Mouse (Mus musculus): ENCODE data around the gene Arg1. TPM values are rescaled to one million over a fixed set of nuclear protein-coding genes. Genes with fewer than 3 reads are reported as not detected.

Arg1 gene
- polyA plus RNA-seq, 1 experiment from 2014 or later, result 93.0 TPM

DNA sequence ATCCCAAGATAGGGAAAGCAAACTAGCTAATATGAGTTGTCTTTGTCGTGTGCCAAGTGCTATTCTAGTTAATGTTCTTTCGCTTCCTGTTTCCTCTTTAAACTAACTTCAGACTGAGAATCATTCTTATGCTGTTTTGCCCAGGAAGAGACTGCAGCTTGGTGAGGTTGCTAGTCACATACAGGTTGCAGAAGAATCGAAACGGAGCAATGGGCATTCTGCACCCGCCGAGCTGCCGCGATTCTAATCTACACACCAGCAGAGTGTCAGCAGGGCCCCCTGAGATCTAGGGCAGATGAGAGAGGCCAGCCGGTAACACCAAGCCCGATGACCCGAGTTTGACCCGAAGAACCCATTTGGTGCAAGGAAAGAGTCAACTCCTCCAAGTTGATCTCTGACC is 788 bp upstream of the Arg1 start:
- peak overlapping the region; percentile 37; the same call in 1 of the 2 replicates for H3K4me2 ChIP-seq (replicated peaks; ENCODE audit: low read depth)
- ATAC-seq (ENCODE audit: low FRiP score, low TSS enrichment) (no peak), DNase-seq (ENCODE audit: low spot score) (no peak)
- no peaks in the 10 kb centered on the region for H3K36me3 ChIP-seq (ENCODE audit: control insufficient read depth, insufficient read depth, low read length)
- TF ChIP-seq CTCF (IDR thresholded peaks at IDR 0.05; ENCODE audit: low read depth) (no peak), EP300 (optimal IDR thresholded peaks at IDR 0.05) (no peak)
- H3K27me3 ChIP-seq (ENCODE audit: control insufficient read depth, insufficient read depth, low read length), result no peaks in the 10 kb centered on the region
- H3K4me1 ChIP-seq (replicated peaks; ENCODE audit: control insufficient read depth, insufficient read depth), result peaks cover 2% of the 10 kb centered on the region; the same call in 1 of the 2 replicates
- H3K4me3 ChIP-seq (ENCODE audit: low read depth, low read length), result 0 out of 2 replicates have a peak overlapping the region, but pooled peaks have one; percentile 8
- 9% methylated on average over 12 of the region's 12 CpGs for WGBS
- no peaks in the 10 kb centered on the region for H3K9me3 ChIP-seq (ENCODE audit: control insufficient read depth, low read length)
- no peak overlapping the region for H3K27ac ChIP-seq (replicated peaks)
- H3K9ac ChIP-seq (ENCODE audit: low read length), result 0 out of 2 replicates have a peak overlapping the region, but pooled peaks have one; percentile 13

DNA sequence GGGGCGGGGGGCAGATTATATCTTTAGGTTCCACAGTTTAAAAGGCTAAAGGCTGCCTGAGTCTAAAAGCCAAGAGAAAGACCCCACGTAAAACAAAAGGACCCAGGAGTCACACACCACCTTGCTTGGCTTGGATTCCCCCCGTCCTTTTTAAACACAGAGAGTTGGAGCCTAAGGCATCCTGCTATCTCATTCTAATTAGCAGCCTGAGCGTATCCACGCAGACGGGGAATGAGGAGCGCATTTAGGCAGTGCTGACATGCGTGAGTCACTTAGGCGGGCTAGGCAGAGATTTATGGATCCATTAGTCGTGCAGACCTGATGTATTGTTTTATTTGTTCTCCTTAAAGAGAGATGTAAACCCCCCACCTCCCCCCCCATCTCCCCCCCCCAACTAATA is 904 bp downstream of the Arg1 start:
- Histone ChIP-seq H3K27me3 (ENCODE audit: control insufficient read depth, insufficient read depth, low read length) (no peaks in the 10 kb centered on the region), H3K9ac (ENCODE audit: low read length) (no peak overlapping the region), H3K4me3 (ENCODE audit: low read depth, low read length) (no peak overlapping the region), H3K36me3 (ENCODE audit: control insufficient read depth, insufficient read depth, low read length) (no peaks in the 10 kb centered on the region), H3K4me1 (replicated peaks; ENCODE audit: control insufficient read depth, insufficient read depth) (peaks cover 2% of the 10 kb centered on the region; the same call in 1 of the 2 replicates), H3K27ac (replicated peaks) (no peak overlapping the region), H3K4me2 (replicated peaks; ENCODE audit: low read depth) (no peak overlapping the region), H3K9me3 (ENCODE audit: control insufficient read depth, low read length) (no peaks in the 10 kb centered on the region)
- ATAC-seq (ENCODE audit: low FRiP score, low TSS enrichment), result no peak
- TF ChIP-seq EP300 (optimal IDR thresholded peaks at IDR 0.05) (no peak), CTCF (IDR thresholded peaks at IDR 0.05; ENCODE audit: low read depth) (no peak)
- 28% methylated on average over 10 of the region's 10 CpGs for WGBS
- DNase-seq (ENCODE audit: low spot score), result no peak

DNA sequence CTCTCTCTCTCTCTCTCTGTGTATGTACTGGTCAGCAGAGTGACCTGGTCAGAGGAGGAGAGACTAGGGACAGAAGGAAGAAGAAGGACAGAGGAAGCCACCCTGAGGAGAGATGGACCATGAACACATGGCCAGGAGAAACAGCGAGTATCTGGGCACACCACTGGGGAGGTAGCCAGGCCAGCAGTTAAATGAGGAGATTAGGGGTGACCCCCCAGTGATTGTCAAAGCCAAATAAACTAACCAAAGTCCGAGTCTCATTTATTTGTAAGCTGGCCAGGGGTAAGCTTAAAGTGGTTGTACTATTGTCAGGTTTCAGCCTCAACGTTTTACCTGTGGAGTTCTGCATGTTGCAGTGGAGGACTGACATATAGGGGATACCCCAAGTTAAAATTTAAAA is 3.0 kb downstream of the Arg1 start:
- Histone ChIP-seq H3K4me2 (replicated peaks; ENCODE audit: low read depth) (no peak overlapping the region), H3K4me3 (ENCODE audit: low read depth, low read length) (no peak overlapping the region), H3K36me3 (ENCODE audit: control insufficient read depth, insufficient read depth, low read length) (no peaks in the 10 kb centered on the region), H3K27ac (replicated peaks) (no peak overlapping the region), H3K27me3 (ENCODE audit: control insufficient read depth, insufficient read depth, low read length) (no peaks in the 10 kb centered on the region), H3K4me1 (replicated peaks; ENCODE audit: control insufficient read depth, insufficient read depth) (peaks cover 2% of the 10 kb centered on the region; the same call in 1 of the 2 replicates), H3K9ac (ENCODE audit: low read length) (no peak overlapping the region), H3K9me3 (ENCODE audit: control insufficient read depth, low read length) (no peaks in the 10 kb centered on the region)
- 66% methylated on average over 3 of the region's 3 CpGs for WGBS
- ATAC-seq (ENCODE audit: low FRiP score, low TSS enrichment), result no peak
- no peak for TF ChIP-seq CTCF (IDR thresholded peaks at IDR 0.05; ENCODE audit: low read depth)
- no peak for TF ChIP-seq EP300 (optimal IDR thresholded peaks at IDR 0.05)
- no peak for DNase-seq (ENCODE audit: low spot score)

DNA sequence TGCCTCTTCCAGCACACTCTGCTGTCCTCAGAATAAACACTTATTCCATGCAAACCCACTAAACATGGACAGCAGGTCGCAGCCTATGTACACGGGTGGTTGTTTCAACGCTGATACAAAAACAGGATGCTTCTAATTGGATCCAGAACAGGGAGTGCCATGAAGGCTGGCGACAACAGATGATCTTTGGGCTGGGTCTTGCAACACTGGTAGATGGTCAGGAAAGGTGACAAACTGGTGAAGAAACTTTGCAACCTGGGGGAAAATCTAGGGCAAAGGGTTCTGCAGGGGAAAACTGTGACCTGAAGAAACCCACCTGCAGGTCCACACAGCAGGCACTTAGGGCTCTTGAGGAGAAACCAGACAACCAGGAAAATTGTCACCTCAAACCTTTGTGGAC is 4.3 kb downstream of the Arg1 start:
- 83% methylated on average over 4 of the region's 4 CpGs for WGBS
- TF ChIP-seq CTCF (IDR thresholded peaks at IDR 0.05; ENCODE audit: low read depth) (no peak), EP300 (optimal IDR thresholded peaks at IDR 0.05) (no peak)

DNA sequence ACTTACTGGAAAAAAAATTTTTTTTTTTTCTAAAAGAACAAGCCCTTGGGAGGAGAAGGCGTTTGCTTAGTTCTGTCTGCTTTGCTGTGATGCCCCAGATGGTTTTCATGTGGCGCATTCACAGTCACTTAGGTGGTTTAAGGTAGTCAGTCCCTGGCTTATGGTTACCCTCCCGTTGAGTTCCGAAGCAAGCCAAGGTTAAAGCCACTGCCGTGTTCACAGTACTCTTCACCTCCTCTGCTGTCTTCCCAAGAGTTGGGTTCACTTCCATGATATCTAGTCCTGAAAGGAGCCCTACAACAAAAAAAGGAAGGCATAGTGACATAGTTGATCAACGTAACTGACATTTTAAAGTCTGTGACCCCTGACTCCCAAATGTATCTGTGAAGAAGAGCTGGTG is 11.8 kb downstream of the Arg1 start:
- Histone ChIP-seq H3K4me3 (ENCODE audit: low read depth, low read length) (no peak overlapping the region), H3K27me3 (ENCODE audit: control insufficient read depth, insufficient read depth, low read length) (no peaks in the 10 kb centered on the region), H3K36me3 (ENCODE audit: control insufficient read depth, insufficient read depth, low read length) (peaks cover 26% of the 10 kb centered on the region), H3K9ac (ENCODE audit: low read length) (no peak overlapping the region), H3K4me1 (replicated peaks; ENCODE audit: control insufficient read depth, insufficient read depth) (no peaks in the 10 kb centered on the region), H3K9me3 (ENCODE audit: control insufficient read depth, low read length) (no peaks in the 10 kb centered on the region), H3K27ac (replicated peaks) (no peak overlapping the region), H3K4me2 (replicated peaks; ENCODE audit: low read depth) (no peak overlapping the region)
- 86% methylated on average over 6 of the region's 6 CpGs for WGBS
- no peak for DNase-seq (ENCODE audit: low spot score)
- no peak for ATAC-seq (ENCODE audit: low FRiP score, low TSS enrichment)
- no peak for TF ChIP-seq EP300 (optimal IDR thresholded peaks at IDR 0.05)
- TF ChIP-seq CTCF (IDR thresholded peaks at IDR 0.05; ENCODE audit: low read depth), result no peak

More for the DNA sequence above, 4.3 kb downstream of the Arg1 start:
- Histone ChIP-seq H3K9ac (ENCODE audit: low read length) (no peak overlapping the region), H3K4me2 (replicated peaks; ENCODE audit: low read depth) (no peak overlapping the region), H3K36me3 (ENCODE audit: control insufficient read depth, insufficient read depth, low read length) (0 out of 2 replicates have a peak, but pooled peaks cover 3% of the 10 kb centered on the region), H3K27ac (replicated peaks) (no peak overlapping the region), H3K9me3 (ENCODE audit: control insufficient read depth, low read length) (no peaks in the 10 kb centered on the region), H3K4me3 (ENCODE audit: low read depth, low read length) (no peak overlapping the region), H3K4me1 (replicated peaks; ENCODE audit: control insufficient read depth, insufficient read depth) (peaks cover 2% of the 10 kb centered on the region; the same call in 1 of the 2 replicates), H3K27me3 (ENCODE audit: control insufficient read depth, insufficient read depth, low read length) (no peaks in the 10 kb centered on the region)
- no peak for ATAC-seq (ENCODE audit: low FRiP score, low TSS enrichment)
- no peak for DNase-seq (ENCODE audit: low spot score)

DNA sequence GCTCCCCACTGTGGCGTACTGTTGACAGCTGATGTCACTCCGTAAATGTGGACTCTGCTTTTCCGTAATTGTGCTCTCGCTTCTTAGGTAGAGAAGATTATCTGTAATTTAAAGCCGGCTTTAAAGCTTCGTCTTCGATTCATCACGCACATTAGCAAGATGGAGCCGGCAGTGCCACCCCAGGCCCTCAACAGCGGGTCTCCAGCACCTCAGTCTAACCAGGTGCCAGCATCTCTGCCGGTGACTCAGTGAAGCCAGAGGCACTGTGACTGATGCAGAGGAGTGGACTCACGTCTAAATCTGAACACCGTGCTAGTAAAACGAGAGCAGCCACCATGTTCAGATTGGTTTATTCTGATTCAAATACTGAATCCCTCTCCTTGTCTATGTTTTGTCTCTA is 14.7 kb downstream of the Arg1 start:
- Histone ChIP-seq H3K9me3 (ENCODE audit: control insufficient read depth, low read length) (no peaks in the 10 kb centered on the region), H3K27ac (replicated peaks) (no peak overlapping the region), H3K4me2 (replicated peaks; ENCODE audit: low read depth) (no peak overlapping the region), H3K4me3 (ENCODE audit: low read depth, low read length) (no peak overlapping the region), H3K9ac (ENCODE audit: low read length) (no peak overlapping the region), H3K36me3 (ENCODE audit: control insufficient read depth, insufficient read depth, low read length) (peaks cover 39% of the 10 kb centered on the region), H3K27me3 (ENCODE audit: control insufficient read depth, insufficient read depth, low read length) (no peaks in the 10 kb centered on the region), H3K4me1 (replicated peaks; ENCODE audit: control insufficient read depth, insufficient read depth) (no peaks in the 10 kb centered on the region)
- TF ChIP-seq CTCF (IDR thresholded peaks at IDR 0.05; ENCODE audit: low read depth) (no peak), EP300 (optimal IDR thresholded peaks at IDR 0.05) (no peak)
- DNase-seq (ENCODE audit: low spot score) (no peak), ATAC-seq (ENCODE audit: low FRiP score, low TSS enrichment) (no peak)
- WGBS, result 95% methylated on average over 14 of the region's 14 CpGs
